Mouse (Mus musculus) neutrophil, adult 5-6 weeks (primary cell): ENCODE data around the gene Col4a2. TPM values are rescaled to one million over a fixed set of nuclear protein-coding genes. Genes with fewer than 3 reads are reported as not detected.

Experiments used
- ATAC-seq: fragments of 151-379, 151-347 bp; 2 replicates; pipeline ENCODE4 v1.8.0; 2017; ENCODE audit warnings: mild to moderate bottlenecking, moderate TSS enrichment; ENCODE audit not compliant: insufficient number of reproducible peaks, poor library complexity, low FRiP score, severe bottlenecking; ENCODE audit errors: extremely low read depth
- total RNA-seq: library from RNA; stranded (forward); fragments of 200-1000 nt; gene quantifications from 2 replicates; pipeline ENCODE4 v1.2.3, GENCODE M21; 2017

The Col4a2 gene
- total RNA-seq, 1 experiment from 2014 or later: not detected

GRCm38 (mm10) chr8:11347699-11348098 is 35.1 kb downstream of the Col4a2 start:
- no peak for ATAC-seq

DNA sequence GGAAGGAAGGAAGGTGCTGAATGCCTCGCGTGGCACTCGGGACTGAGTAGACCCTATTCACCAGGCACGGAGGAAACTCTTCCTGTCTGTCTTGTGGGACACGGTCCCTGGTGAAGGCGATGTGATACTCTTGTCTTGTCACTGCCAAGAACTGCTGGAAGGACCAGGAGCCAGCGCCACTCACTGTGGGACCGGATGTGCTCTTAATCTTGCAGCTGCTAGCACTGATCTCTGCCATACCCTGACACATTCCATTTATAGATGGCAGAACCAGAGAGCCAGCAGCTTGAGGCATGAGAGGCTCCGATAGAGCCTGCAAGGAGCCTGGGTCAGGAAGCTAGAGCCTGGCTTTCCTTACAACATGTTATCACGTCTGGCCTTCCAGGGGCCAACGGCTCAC is 36.0 kb downstream of the Col4a2 start:
- no peak for ATAC-seq

- ATAC-seq: no peak
Observed at GRCm38 (mm10) chr8:11351355-11351754, 38.8 kb downstream of the Col4a2 start.

- no peak for ATAC-seq
Observed at GRCm38 (mm10) chr8:11352514-11352913, 39.9 kb downstream of the Col4a2 start.

GRCm38 (mm10) chr8:11354800-11355451 is 42.3 kb downstream of the Col4a2 start:
- no peak for ATAC-seq

- no peak for ATAC-seq
Observed at GRCm38 (mm10) chr8:11355900-11356299, 43.3 kb downstream of the Col4a2 start.

GRCm38 (mm10) chr8:11356776-11357175 is 44.2 kb downstream of the Col4a2 start:
- no peak for ATAC-seq

DNA sequence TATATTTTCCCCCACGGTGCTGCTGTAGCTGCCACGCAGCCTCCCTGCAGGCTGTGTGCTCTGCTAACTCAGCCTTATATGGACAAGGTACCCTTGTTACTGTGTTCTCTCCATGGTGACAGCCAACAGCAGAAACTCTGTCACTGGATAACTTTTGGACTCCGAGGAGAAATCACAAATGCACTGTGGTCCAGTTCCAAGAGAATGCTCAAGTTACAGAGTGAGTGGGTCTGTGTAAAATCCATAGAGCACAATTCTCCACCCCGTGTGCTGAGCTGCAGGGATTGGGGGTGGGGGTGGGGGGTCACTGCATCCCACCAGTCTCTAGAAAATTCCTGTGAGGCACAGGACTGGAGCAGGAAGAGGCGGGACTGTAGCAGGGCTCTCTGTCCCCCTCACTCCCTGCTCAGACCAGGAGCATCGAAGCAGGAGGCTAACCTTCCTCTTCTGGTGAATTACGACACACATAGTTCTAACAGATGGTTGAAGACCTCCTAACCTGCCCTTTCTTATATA is 45.4 kb downstream of the Col4a2 start:
- no peak for ATAC-seq

- ATAC-seq: no peak
Observed at GRCm38 (mm10) chr8:11359846-11360245, 47.2 kb downstream of the Col4a2 start.

GRCm38 (mm10) chr8:11361546-11362277 is 49.1 kb downstream of the Col4a2 start:
- ATAC-seq: no peak

DNA sequence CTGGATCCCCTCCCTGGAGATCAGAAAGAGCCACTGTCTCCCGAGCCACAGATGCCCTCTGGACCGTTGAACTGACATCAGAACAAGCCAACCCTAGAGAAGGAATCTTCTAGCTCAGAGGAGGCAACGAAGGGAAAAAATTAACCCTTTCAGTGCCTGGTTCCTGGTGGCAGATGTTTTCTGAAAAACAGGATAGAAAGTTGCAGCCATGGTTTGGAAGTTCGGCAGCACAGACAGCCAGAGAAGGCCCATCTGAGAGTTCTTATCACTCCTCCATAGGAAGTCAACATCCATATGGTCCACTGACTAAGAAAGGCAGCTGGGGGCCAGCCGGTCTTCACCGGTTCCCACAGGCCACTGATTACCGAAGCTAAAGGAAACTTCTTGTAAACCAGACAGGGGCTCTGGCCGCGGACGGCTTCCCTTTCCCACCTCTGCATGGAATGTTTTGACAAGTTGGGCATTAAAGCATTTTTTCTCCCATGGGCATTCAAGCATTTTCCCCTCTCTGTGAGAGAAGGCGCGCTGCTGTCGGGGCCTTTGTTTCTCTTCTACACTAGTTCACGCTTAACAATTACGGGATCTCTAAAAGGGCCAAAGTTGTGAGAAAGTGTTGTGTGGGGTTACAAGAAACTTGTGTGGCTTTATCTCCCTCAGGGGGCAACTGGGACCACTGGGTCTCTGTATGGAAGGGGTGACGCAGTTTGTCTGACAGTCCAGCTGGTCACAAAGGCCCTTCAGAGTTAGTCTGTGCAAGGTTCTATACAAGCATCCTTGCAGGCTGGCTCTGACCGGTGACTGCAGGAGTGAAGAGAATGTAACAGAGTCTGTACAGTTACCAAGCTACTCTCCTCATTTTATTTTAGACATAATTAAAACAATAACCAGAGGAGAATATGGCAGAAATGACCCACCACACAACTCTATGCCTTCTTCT is 49.9 kb downstream of the Col4a2 start:
- ATAC-seq: no peak

DNA sequence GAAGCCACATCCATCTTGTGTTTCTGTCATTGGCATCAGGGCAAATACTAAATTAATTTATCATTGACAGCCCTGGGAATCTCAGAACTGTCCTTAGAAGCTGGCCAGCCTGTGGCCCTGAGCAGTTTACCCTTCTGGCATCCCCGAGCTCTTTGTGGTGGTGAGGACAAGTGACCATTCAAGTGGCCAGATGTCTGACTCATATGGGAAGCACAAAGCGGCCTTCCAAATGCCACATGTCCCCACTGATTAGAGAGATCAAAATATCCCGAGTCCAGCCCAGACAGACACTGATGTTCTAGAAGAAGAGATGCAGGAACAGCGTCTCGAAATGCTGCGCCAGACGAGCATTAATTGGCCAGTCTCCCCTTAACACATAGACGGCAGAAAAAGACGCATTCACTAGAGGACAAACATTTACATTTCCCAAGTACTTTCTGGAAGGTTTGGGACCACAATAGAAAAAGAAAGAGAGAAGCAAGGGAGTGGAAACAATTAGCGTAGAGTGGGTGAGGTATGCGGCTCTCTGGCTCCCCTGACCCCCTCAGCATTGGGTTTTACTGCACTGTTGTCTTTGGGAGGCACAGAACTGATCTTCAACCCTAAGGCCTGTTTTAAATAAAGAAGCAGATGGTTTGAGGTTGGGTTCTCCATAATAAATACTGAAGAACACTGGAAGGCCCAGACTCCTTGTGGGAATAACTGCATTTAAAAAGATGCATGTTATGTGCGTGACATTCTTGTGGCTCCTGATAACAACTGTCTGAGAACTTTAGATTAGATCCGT is 50.9 kb downstream of the Col4a2 start:
- ATAC-seq: no peak

DNA sequence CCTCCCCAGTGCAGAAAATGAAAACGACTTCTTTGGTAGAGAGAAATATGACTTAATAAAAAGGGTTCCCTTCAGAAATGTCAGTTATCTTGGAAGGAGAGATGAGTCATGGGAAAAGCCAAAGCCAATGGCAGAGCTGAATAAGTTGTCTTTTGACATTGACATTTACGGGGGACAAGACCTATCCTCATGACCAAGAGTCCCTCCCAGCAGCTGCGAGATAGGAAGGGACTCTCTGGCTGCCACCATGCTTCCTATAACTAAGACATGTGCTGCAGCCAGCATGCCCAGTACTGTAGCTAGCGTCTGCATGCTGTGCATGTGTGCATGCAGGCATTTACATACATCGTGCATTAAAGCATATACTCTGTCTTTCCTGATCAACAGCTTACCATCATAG is 53.6 kb downstream of the Col4a2 start:
- ATAC-seq: no peak

- ATAC-seq: no peak
Observed at GRCm38 (mm10) chr8:11366741-11367140, 54.1 kb downstream of the Col4a2 start.

DNA sequence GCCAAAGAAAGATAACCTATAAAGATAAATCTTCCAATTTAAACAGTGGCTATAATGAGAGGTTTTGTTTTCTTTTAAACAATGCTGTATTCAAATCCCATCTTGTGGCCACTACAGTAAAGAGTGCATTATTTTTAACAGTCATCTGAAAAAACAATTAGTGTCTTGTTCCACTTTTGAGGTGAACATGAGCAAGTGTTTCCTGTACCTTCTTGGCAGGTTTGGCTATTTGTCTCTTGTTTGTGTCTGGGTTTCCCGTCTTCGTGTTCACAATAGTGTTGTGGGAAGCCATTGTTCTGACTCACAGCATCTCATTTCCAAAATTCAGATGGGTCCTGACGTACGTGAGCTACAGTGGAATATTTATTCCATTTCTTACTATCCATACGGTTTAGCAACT is 55.1 kb downstream of the Col4a2 start:
- ATAC-seq: no peak

- no peak for ATAC-seq
Observed at GRCm38 (mm10) chr8:11369526-11370203, 57.1 kb downstream of the Col4a2 start.

DNA sequence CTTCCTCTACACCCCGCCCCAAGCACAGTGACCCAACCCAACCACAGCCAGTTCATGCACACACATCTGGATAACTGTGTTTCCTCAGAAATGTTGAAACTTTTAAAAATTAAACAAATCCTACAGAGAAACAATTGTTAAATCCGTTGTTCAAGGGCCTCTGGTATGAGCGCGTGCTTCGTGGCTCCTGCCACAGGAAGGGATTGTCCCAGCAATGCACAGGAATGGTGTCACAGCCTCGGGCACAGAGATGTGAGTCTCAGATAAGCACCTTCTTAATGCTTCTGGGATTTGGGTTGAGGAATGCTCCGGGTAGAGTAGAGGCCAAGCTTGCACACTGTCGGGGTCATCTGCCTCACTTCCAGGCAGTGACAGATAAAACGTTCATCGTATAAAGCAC is 58.7 kb downstream of the Col4a2 start:
- no peak for ATAC-seq

DNA sequence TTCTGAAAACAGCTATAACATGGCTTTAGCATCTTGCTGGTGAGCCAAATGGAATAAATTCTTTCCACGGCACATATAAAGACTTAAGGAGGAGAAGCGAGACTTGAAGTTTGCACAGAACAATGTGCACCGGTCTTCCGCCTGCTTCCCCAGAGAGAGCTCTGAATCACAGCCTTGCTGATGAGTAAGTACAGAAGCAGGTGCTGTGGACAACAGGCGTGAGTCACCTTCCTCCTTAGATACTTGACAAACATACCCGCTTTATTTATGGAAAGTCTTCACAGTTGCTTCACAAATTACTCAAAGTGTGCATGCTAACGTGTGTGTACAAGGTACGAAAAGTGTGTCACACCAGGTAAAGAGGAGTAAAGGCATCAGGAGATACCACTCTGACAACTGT is 59.5 kb downstream of the Col4a2 start:
- ATAC-seq: no peak
